Mouse (Mus musculus) embryonic facial prominence, embryonic 12.5 days (tissue): Measurements from ENCODE around the gene Srrd. TPM values are rescaled to one million over a fixed set of nuclear protein-coding genes. Genes with fewer than 3 reads are reported as not detected.

Experiments used
- polyA plus RNA-seq: library from polyadenylated mRNA; unstranded; fragments of >200 nt; fragmentation: Nextera tagmentation; extraction: Ambion mirVana; gene quantifications from 2 replicates; pipeline ENCODE4 v1.2.1, GENCODE M21; 2016

The Srrd gene
- polyA plus RNA-seq, 1 experiment from 2014 or later: 54.2 TPM

Other genes with a start within 250 kb of the Srrd start
- 11.0 and 20.1 TPM in 2 replicates for gene Cryba4, start 90.5 kb downstream of the Srrd start, polyA plus RNA-seq
- gene Crybb1, start 87.2 kb downstream of the Srrd start, polyA plus RNA-seq: 46.2 and 95.4 TPM in 2 replicates
- 33.9 and 36.4 TPM in 2 replicates for gene Tpst2, start 66.3 kb downstream of the Srrd start, polyA plus RNA-seq
- gene Tfip11, start 16.7 kb downstream of the Srrd start, polyA plus RNA-seq: 37.7 and 41.3 TPM in 2 replicates
- gene Hps4, start within 50 bp of the Srrd start, polyA plus RNA-seq: 40.0 and 44.0 TPM in 2 replicates
- 0.41 and 0.67 TPM in 2 replicates for gene Gm6583, start 13.0 kb upstream of the Srrd start, polyA plus RNA-seq
- 32.7 and 33.7 TPM in 2 replicates for gene Asphd2, start 51.8 kb upstream of the Srrd start, polyA plus RNA-seq
- not detected in 2 replicates for gene Gm6588, start 106.4 kb upstream of the Srrd start, polyA plus RNA-seq
- 0.77 and 1.1 TPM in 2 replicates for gene Sez6l, start 234.1 kb upstream of the Srrd start, polyA plus RNA-seq